Comparison of ENCODE assay signal across 8 mouse cellular contexts in genomic region chr10:77418138-77418537, GRCm38 (mm10). TPM values are rescaled to one million over a fixed set of nuclear protein-coding genes. Genes with fewer than 3 reads are reported as not detected.
A peak's percentile ranks its signal among the peaks of the same experiment; 100 is the strongest.
DNase-seq lines count a peak whose midpoint lies in the region; ATAC-seq lines count a peak whose summit lies in the region.

Gene Adarb1, minus strand, starts transcription at chr10:77418270.

- intact Hi-C loops in gastrocnemius, postnatal 14 days (cut with DNase I; ENCODE audit: low total_unique reads): no loop called here

- peak; percentile 98 for ATAC-seq in megakaryocyte, adult 5-6 weeks (ENCODE audit: poor library complexity, severe bottlenecking)

- peak; percentile 89 to 95 for DNase-seq in adrenal gland, adult 18-20 months (ENCODE audit: low spot score in 2 of 2)
- peak; percentile 92 for DNase-seq in embryo, embryonic 10.5 days (ENCODE audit: low spot score)
- peak; percentile 89 for DNase-seq in gastrocnemius, postnatal 14 days
- DNase-seq in induced T-regulatory cell, adult 2 months (ENCODE audit: low read depth): peak; percentile 94
- DNase-seq in left cerebral cortex, adult 8-10 months (ENCODE audit: low spot score in 2 of 2): peak; percentile 72 to 83
- DNase-seq in right cerebral cortex, adult 18-20 months: peak; percentile 92
- peak; percentile 87 for DNase-seq in urinary bladder, adult 2 months (ENCODE audit: low spot score)

RNA-seq across cellular contexts. Expression of gene Adarb1, which starts in this region (rescaled TPM):
- 100 to 1,000 TPM in 1 of 2 experiments, 10 to 100 TPM in 1; 31.3 to 113 TPM for total RNA-seq in adrenal gland, adult 18-20 months (2021)
- total RNA-seq in gastrocnemius, postnatal 14 days (2021): 10 to 100 TPM in 1 of 2 experiments, 1 to 10 TPM in 1; 6.3 to 12.5 TPM
- 100 to 1,000 TPM; 130 to 141 (median 135) TPM for total RNA-seq in left cerebral cortex, adult 8-10 months (2022)
- 0.02 and 0.05 TPM in 2 replicates for total RNA-seq in megakaryocyte, adult 5-6 weeks (2015)
- total RNA-seq in megakaryocyte, adult 5-6 weeks (2017): 0.20 and 0.37 TPM in 2 replicates
- 10.1 and 11.5 TPM in 2 replicates for polyA plus RNA-seq in urinary bladder, adult 2 months (2012; rRNA removed)

Comparison
In these comparisons a context has a peak if more than half of its experiments do, and no peak if none do; other contexts are left out.
1. Peak in every context shown above with its lines: DNase-seq and ATAC-seq.
2. RNA of gene Adarb1 (total RNA-seq): 130 to 141 TPM in left cerebral cortex, adult 8-10 months, 31.3 to 113 TPM in adrenal gland, adult 18-20 months and 6.3 to 12.5 TPM in gastrocnemius, postnatal 14 days; 0.02 to 0.37 TPM in megakaryocyte, adult 5-6 weeks; every median in the first group is over 4 times any median in the second.
3. Peak in ATAC-seq in megakaryocyte, adult 5-6 weeks; RNA of the gene not detected or under 1 TPM.